Mouse (Mus musculus) gastrocnemius, adult 8-10 months (tissue): ENCODE results near the gene Znrf4. TPM values are rescaled to one million over a fixed set of nuclear protein-coding genes. Genes with fewer than 3 reads are reported as not detected.

Experiments
- DNase-seq, 2 experiments: peaks; one replicate each; pipeline ENCODE4 v3.0.0; 2022; ENCODE audit warnings: low spot score in 2 of 2
- total RNA-seq, 4 experiments: library from RNA; stranded (reverse); gene quantifications; 2 replicates each; pipeline ENCODE4 v1.2.4; 2022

The Znrf4 gene
- not detected for total RNA-seq

DNA sequence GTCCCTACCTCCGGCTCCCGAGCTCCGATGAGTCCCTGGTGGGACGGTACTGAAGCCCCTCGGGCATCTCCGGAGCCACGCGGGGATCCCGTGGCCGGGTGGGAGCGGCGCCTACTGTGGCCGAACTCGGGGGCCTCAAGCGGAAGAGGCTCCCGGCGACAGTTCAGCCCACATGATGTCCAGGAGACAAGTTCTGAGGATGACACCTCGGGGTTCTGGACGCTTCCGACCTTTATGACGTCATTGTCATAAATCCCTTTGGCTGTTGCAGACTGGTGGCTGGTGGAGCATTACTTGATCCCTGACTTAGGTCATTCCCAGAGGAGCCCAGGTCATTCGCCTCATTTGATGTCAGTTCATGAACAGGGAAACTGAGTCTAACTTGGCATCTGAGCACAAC is at the start of gene Znrf4:
Gene Znrf4 (minus strand): TSS at position 122 of the 400 bp plus-strand sequence.
- no peak for DNase-seq

GRCm38 (mm10) chr17:56561866-56562265 is 49.6 kb upstream of the Znrf4 start:
- DNase-seq, result no peak

GRCm38 (mm10) chr17:56560131-56560530 is 47.9 kb upstream of the Znrf4 start:
- DNase-seq, result no peak

DNA sequence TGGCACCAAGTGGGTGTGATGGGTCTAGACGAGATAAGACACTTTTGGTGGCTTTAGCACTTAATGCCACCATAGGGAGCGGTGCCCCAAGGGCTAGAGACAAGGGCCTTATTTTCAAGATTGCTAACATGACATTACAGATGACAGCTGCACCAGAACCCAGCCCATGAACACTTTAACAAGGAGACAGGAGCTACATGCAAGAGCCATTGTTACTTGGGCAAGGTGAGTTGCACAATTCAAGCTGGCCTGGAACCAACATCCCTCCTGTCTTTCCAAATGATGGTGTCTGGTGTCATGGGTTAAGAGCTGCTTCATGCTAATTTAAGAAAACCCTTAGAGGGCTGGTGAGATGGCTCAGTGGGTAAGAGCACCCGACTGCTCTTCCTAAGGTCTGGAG is 47.2 kb upstream of the Znrf4 start:
- no peak for DNase-seq

- peak; percentile 30 to 33 for DNase-seq
These were observed 46.2 kb upstream of the Znrf4 start for GRCm38 (mm10) chr17:56558448-56558847.

- no peak for DNase-seq
These were observed 41.9 kb upstream of the Znrf4 start, which contains the start of gene Gm20219 for GRCm38 (mm10) chr17:56554122-56554551. Gm20219 (minus strand) TSS chr17:56554387.

DNA sequence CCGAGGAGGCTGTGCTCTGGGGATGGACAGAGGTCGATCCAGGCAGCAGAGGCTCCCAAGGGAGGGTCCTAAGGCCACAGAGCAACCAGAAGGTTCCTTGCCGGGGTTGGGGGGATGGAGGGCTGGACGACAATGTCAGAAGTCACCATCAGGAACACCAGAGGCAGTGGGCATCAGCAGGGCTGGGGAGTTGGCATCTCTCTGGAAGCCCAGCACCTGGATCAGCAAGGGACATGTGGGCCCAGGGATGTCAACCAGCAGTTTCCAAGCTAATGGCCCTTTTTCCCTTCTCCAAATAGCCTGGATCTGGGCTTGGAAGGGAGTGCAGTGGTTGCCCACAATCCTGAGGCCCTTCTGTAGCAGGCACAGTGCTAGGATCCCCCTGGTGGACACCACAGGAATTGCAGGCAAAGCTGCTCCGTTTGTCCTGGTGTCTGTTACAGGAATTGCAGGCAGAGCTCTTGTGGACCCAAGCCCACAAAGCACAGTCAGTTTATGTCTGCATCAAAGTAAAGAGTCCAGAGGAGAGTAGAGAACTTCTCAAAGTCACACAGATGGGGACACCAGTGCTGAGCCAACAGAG is 40.6 kb upstream of the Znrf4 start:
- peak; percentile 44 to 58 for DNase-seq

GRCm38 (mm10) chr17:56551841-56552581 is 39.8 kb upstream of the Znrf4 start:
- peak in 1 of 2 experiments; percentile 2 for DNase-seq

GRCm38 (mm10) chr17:56550784-56551475 is 38.7 kb upstream of the Znrf4 start:
- no peak for DNase-seq

GRCm38 (mm10) chr17:56548605-56549105 is 36.4 kb upstream of the Znrf4 start:
- no peak for DNase-seq

GRCm38 (mm10) chr17:56547846-56548604 is 35.8 kb upstream of the Znrf4 start:
- DNase-seq, result no peak

- DNase-seq, result peak; percentile 41 to 62
These were observed 35.0 kb upstream of the Znrf4 start for GRCm38 (mm10) chr17:56547116-56547845.

DNA sequence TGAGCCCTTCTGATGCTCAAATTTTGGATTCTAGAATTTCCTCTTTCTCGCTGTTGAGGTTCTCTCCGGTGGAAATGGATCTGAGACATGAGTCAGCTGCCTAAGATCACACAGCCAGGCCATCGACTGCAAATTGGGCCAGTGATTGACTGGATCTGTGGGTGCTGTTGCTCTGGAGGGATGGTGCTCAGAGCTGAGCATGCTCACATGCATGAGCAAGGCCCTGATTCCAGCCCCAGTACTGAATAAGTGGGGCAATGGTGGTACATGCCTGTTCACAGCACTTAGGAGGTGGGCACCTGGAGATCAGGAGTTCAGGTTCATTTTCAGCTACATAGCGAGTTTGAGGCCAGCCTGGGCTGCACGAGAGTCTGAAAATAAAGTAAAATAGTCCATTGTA is 34.3 kb upstream of the Znrf4 start:
- no peak for DNase-seq

DNA sequence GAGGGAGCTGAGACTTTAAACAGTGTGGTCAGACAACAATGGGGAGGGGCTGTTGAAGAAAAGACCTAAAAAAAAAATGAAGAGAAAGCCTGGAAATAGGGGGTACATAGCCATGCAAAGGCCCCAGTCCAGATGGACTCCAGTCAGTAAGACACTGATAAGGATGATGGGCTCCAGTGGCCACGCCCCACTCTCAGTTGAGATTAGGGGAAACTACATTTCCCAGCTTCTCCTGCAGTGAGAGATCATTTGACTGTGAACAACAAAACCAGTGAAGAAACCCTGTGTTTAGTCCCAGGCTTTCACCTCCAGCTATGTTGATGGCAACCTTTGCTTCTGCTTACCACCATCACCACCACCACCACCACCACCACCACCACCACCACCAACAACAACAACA is 33.7 kb upstream of the Znrf4 start:
- no peak for DNase-seq

- DNase-seq, result no peak
These were observed 32.6 kb upstream of the Znrf4 start for GRCm38 (mm10) chr17:56544699-56545387.

- no peak for DNase-seq
These were observed 31.5 kb upstream of the Znrf4 start for GRCm38 (mm10) chr17:56543684-56544224.

GRCm38 (mm10) chr17:56542736-56543135 is 30.5 kb upstream of the Znrf4 start:
- no peak for DNase-seq

DNA sequence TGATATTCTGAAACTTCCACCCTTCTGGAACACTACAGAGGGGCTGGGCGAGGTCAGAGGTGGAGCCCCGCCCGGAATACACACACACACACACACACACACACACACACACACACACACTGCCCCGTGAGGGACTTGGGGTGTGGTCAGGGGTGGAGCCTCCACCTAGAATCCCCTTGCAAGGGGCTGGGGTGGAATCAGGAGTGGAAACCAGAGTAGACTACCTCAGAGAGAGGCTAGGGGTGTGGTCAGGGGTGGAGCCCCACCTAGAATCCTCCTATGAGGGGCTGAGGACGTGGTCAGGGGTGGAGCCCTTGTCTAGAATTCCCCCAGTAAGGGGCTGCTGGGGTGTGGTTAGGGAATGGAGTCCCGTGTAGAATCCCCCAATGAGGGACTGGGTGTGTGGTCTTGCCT is 28.3 kb upstream of the Znrf4 start:
- DNase-seq, result no peak

- DNase-seq, result no peak
These were observed 25.7 kb upstream of the Znrf4 start for GRCm38 (mm10) chr17:56537912-56538311.

DNA sequence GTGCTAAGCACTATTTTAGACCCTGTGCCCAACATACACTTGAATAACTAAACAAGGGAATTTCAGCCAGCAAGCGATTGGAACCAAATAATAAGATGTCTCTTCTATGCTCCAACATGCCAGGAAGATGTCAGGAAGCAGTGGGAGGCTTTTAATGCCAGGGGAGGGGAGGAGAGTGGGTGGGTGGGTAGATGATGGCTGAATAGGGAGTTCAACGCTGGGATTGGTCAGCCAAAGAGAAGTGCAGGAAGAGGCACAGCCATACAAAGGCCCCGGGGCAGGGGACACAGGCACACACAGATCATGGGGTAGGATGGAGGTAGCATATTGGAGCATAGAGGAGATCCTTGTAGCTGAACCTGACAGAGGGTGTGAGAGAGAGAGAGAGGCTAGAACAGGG is 24.6 kb upstream of the Znrf4 start:
- DNase-seq, result no peak
